Mouse (Mus musculus): ENCODE measurements around the gene Trim65. TPM values are rescaled to one million over a fixed set of nuclear protein-coding genes. Genes with fewer than 3 reads are reported as not detected.

The Trim65 gene
- polyA plus RNA-seq, 1 experiment, result 6.2 TPM

DNA sequence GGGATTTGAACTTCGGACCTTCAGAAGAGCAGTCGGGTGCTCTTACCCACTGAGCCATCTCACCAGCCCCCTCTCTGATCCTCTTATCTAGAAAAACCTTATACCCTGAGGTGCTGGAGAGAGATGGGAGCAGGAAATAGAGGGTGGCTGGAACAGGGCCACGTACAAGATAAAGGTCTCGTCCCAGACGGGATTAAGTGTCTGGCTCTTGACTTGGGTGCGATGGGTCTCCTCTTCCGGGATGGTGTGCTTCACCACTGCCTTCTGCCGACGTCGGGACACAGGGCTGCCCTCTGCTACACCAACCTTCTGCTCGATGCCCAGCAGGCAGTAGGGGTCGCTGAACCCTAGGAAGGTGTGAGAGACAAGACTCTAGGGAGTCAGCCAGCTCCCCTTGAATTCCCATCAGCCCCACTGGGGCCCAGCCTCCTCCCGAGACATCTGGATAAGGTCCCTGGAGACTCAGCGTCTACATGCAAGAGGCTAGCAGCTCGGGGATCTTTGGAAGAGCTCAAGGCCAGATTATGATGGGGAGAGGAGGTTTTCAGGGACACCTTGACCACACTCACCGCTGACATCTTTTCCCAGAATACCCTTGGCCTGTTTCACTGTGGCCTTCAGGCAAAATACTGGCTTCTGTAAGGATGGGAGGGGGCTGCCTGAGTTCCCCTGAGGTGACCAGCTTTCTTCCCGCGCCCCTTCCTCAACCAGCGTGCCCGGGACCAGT, 55.2 kb downstream of the Trim65 start:
- no peak for DNase-seq (ENCODE audit: extremely low spot score in 1 of 2, low spot score in 1 of 2)

DNA sequence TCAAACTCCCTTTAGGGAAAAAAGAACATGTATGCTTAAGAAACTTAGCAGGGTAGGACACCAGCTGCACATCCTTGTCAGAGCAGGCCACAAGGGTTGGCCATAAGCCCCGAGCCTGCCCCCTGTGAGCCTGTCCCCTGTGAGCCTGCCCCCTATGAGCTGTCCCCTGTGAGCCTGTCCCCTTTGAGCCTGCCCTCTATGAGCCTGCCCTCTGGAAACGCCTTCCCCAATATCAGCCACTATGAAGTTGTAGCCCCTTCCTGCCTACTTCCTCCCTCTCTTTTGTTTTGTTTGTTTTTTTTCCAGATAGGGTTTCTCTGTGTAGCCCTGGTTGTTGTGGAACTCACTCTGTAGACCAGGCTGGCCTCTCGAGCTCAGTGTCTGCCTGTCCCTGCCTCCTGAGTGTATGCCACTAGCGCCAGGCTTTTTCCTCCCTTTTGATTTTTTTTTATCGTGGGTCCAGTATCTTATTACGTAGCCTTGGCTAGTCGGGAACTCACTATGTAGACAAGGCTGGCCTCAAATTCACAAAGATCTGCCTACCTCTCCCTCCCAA, 56.4 kb downstream of the Trim65 start:
- DNase-seq (ENCODE audit: extremely low spot score in 1 of 2, low spot score in 1 of 2), result no peak

DNA sequence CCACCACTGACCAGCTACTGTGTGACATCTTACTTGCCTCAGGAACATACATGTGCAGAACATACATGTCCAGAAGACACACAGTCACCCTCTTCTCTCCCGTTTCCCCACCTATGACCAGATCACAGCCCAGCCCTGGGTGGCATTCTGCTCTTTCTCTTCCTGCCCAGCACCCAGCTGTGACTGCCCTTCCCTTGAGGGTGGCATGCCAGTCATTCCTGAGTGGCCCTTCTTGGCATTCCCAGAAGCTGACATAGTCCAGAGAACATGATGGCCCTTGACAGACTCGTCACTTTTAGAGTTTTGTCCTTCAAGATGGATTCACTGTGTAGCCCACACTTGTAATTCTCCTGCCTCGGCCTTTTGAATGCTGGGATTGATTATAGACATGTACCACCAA, 58.3 kb downstream of the Trim65 start:
- DNase-seq (ENCODE audit: extremely low spot score in 1 of 2, low spot score in 1 of 2), result no peak

Other genes with a start within 250 kb of the Trim65 start
- gene Smim5, start 231.2 kb downstream of the Trim65 start, polyA plus RNA-seq (2012; rRNA removed), result 0.64 TPM in 1 of 2 replicates, not detected in the other
- gene Smim6, start 219.1 kb downstream of the Trim65 start, polyA plus RNA-seq (2012; rRNA removed), result not detected in 2 replicates
- 71.9 and 89.0 TPM in 2 replicates for gene Sap30bp, start 197.8 kb downstream of the Trim65 start, polyA plus RNA-seq (2012; rRNA removed)
- gene Recql5, start 197.7 kb downstream of the Trim65 start, polyA plus RNA-seq (2012; rRNA removed), result 28.4 and 31.7 TPM in 2 replicates
- gene Itgb4, start 156.4 kb downstream of the Trim65 start, polyA plus RNA-seq (2012; rRNA removed), result 5.7 and 7.2 TPM in 2 replicates
- gene Galk1, start 118.4 kb downstream of the Trim65 start, polyA plus RNA-seq (2012; rRNA removed), result 17.6 and 19.3 TPM in 2 replicates
- gene H3f3b, start 103.2 kb downstream of the Trim65 start, polyA plus RNA-seq (2012; rRNA removed), result 347 and 369 TPM in 2 replicates
- gene Unk, start 100.8 kb downstream of the Trim65 start, polyA plus RNA-seq (2012; rRNA removed), result 35.4 and 38.1 TPM in 2 replicates
- 0.84 and 0.90 TPM in 2 replicates for gene Unc13d, start 53.2 kb downstream of the Trim65 start, polyA plus RNA-seq (2012; rRNA removed)
- gene Wbp2, start 44.1 kb downstream of the Trim65 start, polyA plus RNA-seq (2012; rRNA removed), result 391 and 407 TPM in 2 replicates
- gene Trim47, start 3.9 kb downstream of the Trim65 start, polyA plus RNA-seq (2012; rRNA removed), result 6.2 and 7.4 TPM in 2 replicates
- 36.1 and 44.3 TPM in 2 replicates for gene Mrpl38, start 7.7 kb upstream of the Trim65 start, polyA plus RNA-seq (2012; rRNA removed)
- gene Fbf1, start 37.0 kb upstream of the Trim65 start, polyA plus RNA-seq (2012; rRNA removed), result 105 and 124 TPM in 2 replicates
- 50.9 and 51.0 TPM in 2 replicates for gene Ten1, start 67.7 kb upstream of the Trim65 start, polyA plus RNA-seq (2012; rRNA removed)
- gene Acox1, start 67.9 kb upstream of the Trim65 start, polyA plus RNA-seq (2012; rRNA removed), result 119 and 129 TPM in 2 replicates
- gene Evpl, start 106.9 kb upstream of the Trim65 start, polyA plus RNA-seq (2012; rRNA removed), result 1.0 and 1.1 TPM in 2 replicates
- gene Srp68, start 143.1 kb upstream of the Trim65 start, polyA plus RNA-seq (2012; rRNA removed), result 63.4 and 63.9 TPM in 2 replicates
- gene Galr2, start 149.8 kb upstream of the Trim65 start, polyA plus RNA-seq (2012; rRNA removed), result not detected in 2 replicates
- 89.7 and 97.5 TPM in 2 replicates for gene Exoc7, start 176.1 kb upstream of the Trim65 start, polyA plus RNA-seq (2012; rRNA removed)
- 4.6 and 5.6 TPM in 2 replicates for gene Foxj1, start 204.3 kb upstream of the Trim65 start, polyA plus RNA-seq (2012; rRNA removed)

All from frontal cortex, adult 2 months (tissue).